Comparison of ENCODE assay signal across 24 mouse cellular contexts in genomic region chr6:48452771-48453170, GRCm38 (mm10). TPM values are rescaled to one million over a fixed set of nuclear protein-coding genes. Genes with fewer than 3 reads are reported as not detected.
A peak's percentile ranks its signal among the peaks of the same experiment; 100 is the strongest.
DNase-seq lines count a peak whose midpoint lies in the region; ATAC-seq and TF ChIP-seq lines count a peak whose summit lies in the region.
"Had no signal": no experiment of that assay in that cellular context is flagged by ENCODE, and none has a peak within 500 bp of the region (broad histone marks: within the 10 kb centered on the region; RNA-seq: fewer than 3 reads in every experiment).

No protein-coding gene starts in this region.

- no peak for TF ChIP-seq POLR2A in cerebellum, adult 2 months (IDR thresholded peaks at IDR 0.05; ENCODE audit: borderline replicate concordance, insufficient read depth, low read length)

- H3K27me3 ChIP-seq in kidney, embryonic 15.5 days: no peaks in the 10 kb centered on the region
- no peaks in the 10 kb centered on the region for H3K27me3 ChIP-seq in kidney, embryonic 14.5 days (ENCODE audit: control insufficient read depth, insufficient read depth, low read length)
- H3K27me3 ChIP-seq in cerebellum, adult 2 months (ENCODE audit: control insufficient read depth, insufficient read depth, low read length): no peaks in the 10 kb centered on the region
- H3K27me3 ChIP-seq: embryonic facial prominence, embryonic 12.5 days; embryonic facial prominence, embryonic 15.5 days; hindbrain, embryonic 12.5 days had no signal

- no peaks in the 10 kb centered on the region for H3K36me3 ChIP-seq in kidney, embryonic 15.5 days
- no peaks in the 10 kb centered on the region for H3K36me3 ChIP-seq in kidney, embryonic 14.5 days (ENCODE audit: control insufficient read depth, insufficient read depth, low read length)
- H3K36me3 ChIP-seq: embryonic facial prominence, embryonic 12.5 days; embryonic facial prominence, embryonic 15.5 days; hindbrain, embryonic 12.5 days had no signal

- peak; percentile 22 for DNase-seq in adrenal gland, adult 2 months
- no peak for DNase-seq in adrenal gland, adult 18-20 months (ENCODE audit: low spot score in 2 of 2)
- peak; percentile 36 for DNase-seq in kidney, adult 18-20 months
- peak; percentile 61 for DNase-seq in kidney, postnatal 10 days
- peak; percentile 65 for DNase-seq in kidney, postnatal 14 days
- DNase-seq in cerebellum, adult 2 months: no peak
- DNase-seq: adrenal gland, postnatal 25 days; cerebellum, adult 18-20 months; cerebellum, adult 9-11 months; cerebellum, postnatal 25 days; forebrain, postnatal 0 days; gastrocnemius, adult 2 months; gastrocnemius, postnatal 14 days; heart, adult 11 months had no signal

- H3K9ac ChIP-seq in kidney, embryonic 15.5 days: no peak overlapping the region
- H3K9ac ChIP-seq in kidney, embryonic 14.5 days (ENCODE audit: low read depth, low read length): no peak overlapping the region
- H3K9ac ChIP-seq: embryonic facial prominence, embryonic 12.5 days; embryonic facial prominence, embryonic 15.5 days; forebrain, postnatal 0 days; hindbrain, embryonic 12.5 days had no signal

- H3K4me1 ChIP-seq in kidney, embryonic 15.5 days: peaks cover 9% of the 10 kb centered on the region; the same call in 1 of the 2 replicates
- H3K4me1 ChIP-seq in kidney, embryonic 14.5 days (ENCODE audit: control insufficient read depth, insufficient read depth, low read length): no peaks in the 10 kb centered on the region
- H3K4me1 ChIP-seq in cerebellum, adult 2 months (ENCODE audit: control insufficient read depth, insufficient read depth, low read length): no peaks in the 10 kb centered on the region; the same call in 1 of the 2 replicates
- H3K4me1 ChIP-seq: embryonic facial prominence, embryonic 12.5 days; embryonic facial prominence, embryonic 15.5 days; hindbrain, embryonic 12.5 days had no signal

- H3K9me3 ChIP-seq in kidney, embryonic 15.5 days (replicated peaks): no peaks in the 10 kb centered on the region
- H3K9me3 ChIP-seq in kidney, embryonic 14.5 days (ENCODE audit: control insufficient read depth, low read length): no peaks in the 10 kb centered on the region
- H3K9me3 ChIP-seq: embryonic facial prominence, embryonic 12.5 days; embryonic facial prominence, embryonic 15.5 days; hindbrain, embryonic 12.5 days had no signal

- ATAC-seq in kidney, embryonic 15.5 days (replicated peaks; ENCODE audit: low FRiP score): no peak
- ATAC-seq in kidney, embryonic 14.5 days (ENCODE audit: low FRiP score, low TSS enrichment): no peak
- ATAC-seq: activated CD4-positive, CD25-positive, alpha-beta regulatory T cell, adult 4 months; hindbrain, postnatal 0 days had no signal

- no peak for TF ChIP-seq CTCF in cerebellum, adult 2 months (IDR thresholded peaks at IDR 0.05; ENCODE audit: borderline replicate concordance, insufficient read depth, low read depth, low read length)

- no peak overlapping the region for H3K4me2 ChIP-seq in kidney, embryonic 15.5 days
- H3K4me2 ChIP-seq in kidney, embryonic 14.5 days (replicated peaks; ENCODE audit: low read depth, low read length): no peak overlapping the region
- H3K4me2 ChIP-seq: embryonic facial prominence, embryonic 12.5 days; embryonic facial prominence, embryonic 15.5 days; heart, embryonic 11.5 days; hindbrain, embryonic 12.5 days had no signal

- 77% methylated on average over 3 of the region's 3 CpGs for WGBS in kidney, embryonic 15.5 days
- 70% methylated on average over 3 of the region's 3 CpGs for WGBS in kidney, embryonic 14.5 days
- 51% methylated on average over 3 of the region's 3 CpGs for WGBS in cerebellum, adult 2 months

- no peak overlapping the region for H3K4me3 ChIP-seq in kidney, embryonic 15.5 days (replicated peaks)
- no peak overlapping the region for H3K4me3 ChIP-seq in kidney, embryonic 14.5 days (ENCODE audit: low read length)
- no peak overlapping the region for H3K4me3 ChIP-seq in cerebellum, adult 2 months (replicated peaks; ENCODE audit: insufficient read depth, low read depth, low read length)
- H3K4me3 ChIP-seq: embryonic facial prominence, embryonic 12.5 days; embryonic facial prominence, embryonic 15.5 days; gastrocnemius, adult 2 months; hindbrain, embryonic 12.5 days had no signal

- no peak overlapping the region for H3K27ac ChIP-seq in kidney, embryonic 15.5 days
- no peak overlapping the region for H3K27ac ChIP-seq in kidney, embryonic 14.5 days (ENCODE audit: low read depth, low read length)
- H3K27ac ChIP-seq in cerebellum, adult 2 months (ENCODE audit: insufficient read depth, low read length): no peak overlapping the region
- H3K27ac ChIP-seq: embryonic facial prominence, embryonic 12.5 days; embryonic facial prominence, embryonic 15.5 days; gastrocnemius, adult 2 months; hindbrain, embryonic 12.5 days; hindbrain, postnatal 0 days had no signal

RNA-seq across cellular contexts. Expression of gene Sspo, which starts 4.7 kb away (rescaled TPM):
- total RNA-seq in adrenal gland, adult 2 months (2021): 1 to 10 TPM; 2.7 to 3.5 TPM
- polyA plus RNA-seq in adrenal gland, adult 2 months (2012; rRNA removed): 8.4 and 12.3 TPM in 2 replicates
- 1 to 10 TPM; 3.0 to 3.1 TPM for total RNA-seq in adrenal gland, adult 18-20 months (2021)
- 0.22 and 0.86 TPM in 2 replicates for polyA plus RNA-seq in kidney, embryonic 15.5 days (2015; fragmentation: Nextera tagmentation; extraction: Ambion mirVana)
- polyA plus RNA-seq in kidney, embryonic 14.5 days (2014; fragmentation: Nextera tagmentation; extraction: Ambion mirVana): 0.17 and 0.53 TPM in 2 replicates
- 3.7 and 5.0 TPM in 2 replicates for polyA plus RNA-seq in cerebellum, adult 2 months (2012; rRNA removed)
- total RNA-seq: common myeloid progenitor, adult 5-6 weeks; hematopoietic stem cell, adult 5-6 weeks had no signal

RNA-seq across cellular contexts. Expression of gene Zfp467, which starts 7.1 kb away (rescaled TPM):
- total RNA-seq in adrenal gland, adult 2 months (2021): 10 to 100 TPM; 47.3 to 53.6 TPM
- polyA plus RNA-seq in adrenal gland, adult 2 months (2012; rRNA removed): 119 and 124 TPM in 2 replicates
- 10 to 100 TPM; 36.0 to 58.6 TPM for total RNA-seq in adrenal gland, adult 18-20 months (2021)
- polyA plus RNA-seq in kidney, embryonic 15.5 days (2015; fragmentation: Nextera tagmentation; extraction: Ambion mirVana): 27.2 and 29.6 TPM in 2 replicates
- polyA plus RNA-seq in kidney, embryonic 14.5 days (2014; fragmentation: Nextera tagmentation; extraction: Ambion mirVana): 27.8 and 31.4 TPM in 2 replicates
- 80.4 and 93.2 TPM in 2 replicates for polyA plus RNA-seq in cerebellum, adult 2 months (2012; rRNA removed)

RNA-seq across cellular contexts. Expression of gene Krba1, which starts 57.4 kb away (rescaled TPM):
- total RNA-seq in adrenal gland, adult 2 months (2021): 10 to 100 TPM; 30.9 to 31.3 TPM
- polyA plus RNA-seq in adrenal gland, adult 2 months (2012; rRNA removed): 42.5 and 55.2 TPM in 2 replicates
- total RNA-seq in adrenal gland, adult 18-20 months (2021): 10 to 100 TPM; 14.6 to 35.1 TPM
- polyA plus RNA-seq in kidney, embryonic 15.5 days (2015; fragmentation: Nextera tagmentation; extraction: Ambion mirVana): 21.2 and 23.6 TPM in 2 replicates
- 16.0 and 23.4 TPM in 2 replicates for polyA plus RNA-seq in kidney, embryonic 14.5 days (2014; fragmentation: Nextera tagmentation; extraction: Ambion mirVana)
- polyA plus RNA-seq in cerebellum, adult 2 months (2012; rRNA removed): 50.6 and 55.3 TPM in 2 replicates

Comparison
In these comparisons a context has a peak if more than half of its experiments do, and no peak if none do; other contexts are left out.
1. DNase-seq: peak in adrenal gland, adult 2 months (single experiment), kidney, adult 18-20 months (single experiment), kidney, postnatal 10 days (single experiment) and kidney, postnatal 14 days (single experiment); none in adrenal gland, adult 18-20 months (0 of 2) and cerebellum, adult 2 months (0 of 2).